In the genomic region with DNA sequence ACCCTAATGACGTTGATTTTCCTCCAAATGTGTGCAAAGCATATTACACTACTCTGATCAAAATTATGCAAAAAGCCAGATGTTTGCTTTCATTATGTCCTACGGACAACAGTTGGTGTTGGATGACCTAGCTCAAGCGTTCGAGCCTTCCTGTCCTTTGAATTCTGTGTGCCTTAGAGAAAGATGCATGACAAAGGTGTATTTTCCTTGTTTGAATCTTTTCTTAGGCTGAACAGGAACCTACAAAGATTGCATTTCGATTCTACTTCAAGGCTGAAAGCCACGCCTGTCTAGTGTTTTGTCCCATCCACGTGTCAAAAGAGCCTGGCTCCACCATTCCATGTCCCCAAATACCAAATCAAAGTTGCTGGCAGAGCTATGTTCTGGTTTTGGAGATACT, we compare ENCODE assay signal across 29 mouse cellular contexts.
"Had no signal": no experiment of that assay in that cellular context is flagged by ENCODE, and none has a peak within 500 bp of the region (broad histone marks: within the 10 kb centered on the region; RNA-seq: fewer than 3 reads in every experiment).

No protein-coding gene starts in this region.

- DNase-seq: gastrocnemius, adult 2 months; gastrocnemius, postnatal 10 days; gastrocnemius, postnatal 25 days; heart, adult 2 months; heart, postnatal 10 days; heart, postnatal 4 days; kidney, adult 11 months; kidney, adult 2 months; kidney, adult 9 months; kidney, postnatal 14 days; kidney, postnatal 36 days; layer of hippocampus, adult 9-11 months; layer of hippocampus, postnatal 36 days; left cerebral cortex, postnatal 4 days; liver, embryonic 13.5 days; liver, postnatal 0 days had no signal

- H3K9ac ChIP-seq: heart, embryonic 12.5 days; hindbrain, embryonic 13.5 days; hindbrain, embryonic 15.5 days; kidney, embryonic 15.5 days; limb, embryonic 12.5 days; limb, embryonic 15.5 days; liver, embryonic 13.5 days; liver, embryonic 15.5 days; liver, postnatal 0 days had no signal

- H3K27me3 ChIP-seq: heart, embryonic 12.5 days; hindbrain, embryonic 13.5 days; hindbrain, embryonic 15.5 days; kidney, embryonic 15.5 days; limb, embryonic 12.5 days; limb, embryonic 15.5 days; liver, embryonic 13.5 days; liver, embryonic 15.5 days had no signal

- H3K27ac ChIP-seq: gastrocnemius, adult 2 months; heart, adult 2 months; heart, embryonic 10.5 days; hindbrain, embryonic 10.5 days; hindbrain, embryonic 13.5 days; hindbrain, embryonic 15.5 days; hindbrain, postnatal 0 days; kidney, embryonic 15.5 days; kidney, postnatal 0 days; limb, embryonic 12.5 days; limb, embryonic 15.5 days; liver, embryonic 13.5 days; liver, embryonic 15.5 days had no signal

- H3K4me1 ChIP-seq: heart, embryonic 10.5 days; heart, embryonic 12.5 days; hindbrain, embryonic 10.5 days; hindbrain, embryonic 13.5 days; kidney, embryonic 15.5 days; limb, embryonic 12.5 days; limb, embryonic 15.5 days; liver, embryonic 13.5 days; liver, embryonic 15.5 days had no signal

- H3K9me3 ChIP-seq: heart, embryonic 12.5 days; hindbrain, embryonic 10.5 days; hindbrain, embryonic 13.5 days; hindbrain, embryonic 15.5 days; kidney, embryonic 15.5 days; limb, embryonic 12.5 days; limb, embryonic 15.5 days; liver, embryonic 13.5 days; liver, embryonic 15.5 days had no signal

- ATAC-seq: hindbrain, postnatal 0 days; intestine, embryonic 16.5 days; liver, postnatal 0 days had no signal

- H3K36me3 ChIP-seq: heart, embryonic 10.5 days; heart, embryonic 12.5 days; hindbrain, embryonic 10.5 days; hindbrain, embryonic 13.5 days; hindbrain, embryonic 15.5 days; kidney, embryonic 15.5 days; limb, embryonic 12.5 days; limb, embryonic 15.5 days; liver, embryonic 13.5 days; liver, embryonic 15.5 days had no signal

- H3K4me3 ChIP-seq: gastrocnemius, adult 2 months; heart, adult 2 months; heart, embryonic 10.5 days; heart, embryonic 12.5 days; hindbrain, embryonic 10.5 days; hindbrain, embryonic 13.5 days; hindbrain, embryonic 15.5 days; kidney, embryonic 15.5 days; limb, embryonic 12.5 days; limb, embryonic 15.5 days; liver, embryonic 13.5 days; liver, embryonic 15.5 days had no signal

- H3K4me2 ChIP-seq: heart, embryonic 12.5 days; hindbrain, embryonic 13.5 days; hindbrain, embryonic 15.5 days; kidney, embryonic 15.5 days; limb, embryonic 12.5 days; limb, embryonic 15.5 days; liver, embryonic 11.5 days; liver, embryonic 13.5 days; liver, embryonic 15.5 days had no signal
